Mouse (Mus musculus): ENCODE measurements at regions not wholly inside any gene's neighbourhood (a gene's known extent, or its start where the extent isn't known, plus 50 kb on each side); places are given as distances from the start of the nearest gene placed in this dataset.

DNA sequence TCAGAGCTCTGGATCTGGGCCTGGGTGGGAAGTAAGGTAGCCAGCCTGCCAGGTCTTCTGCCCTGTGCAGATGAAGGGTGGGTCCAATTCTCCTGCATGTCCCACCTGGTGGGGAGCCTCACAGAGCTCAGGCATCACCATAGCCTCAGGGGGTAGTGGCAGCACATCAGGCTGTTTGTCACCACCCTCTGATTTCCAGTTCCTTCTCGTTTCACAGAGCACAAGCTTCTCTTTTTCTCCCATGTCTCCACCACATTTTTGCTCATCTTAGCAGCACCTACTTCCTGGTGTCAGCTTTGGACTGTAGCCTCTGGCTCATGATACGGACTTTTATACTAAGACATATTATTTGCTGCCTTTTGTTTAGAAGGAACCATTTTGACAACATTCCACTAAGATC, 345.6 kb upstream of the Mmadhc start:
- TF ChIP-seq CTCF (IDR thresholded peaks at IDR 0.05; ENCODE audit: borderline replicate concordance, extremely low read depth, insufficient read depth, insufficient read length), result no peak
- TF ChIP-seq POLR2A (IDR thresholded peaks at IDR 0.05; ENCODE audit: borderline replicate concordance, extremely low read depth, insufficient read depth, insufficient read length, poor library complexity, severe bottlenecking), result no peak

Data from brain, embryonic 14.5 days (tissue).